Mouse (Mus musculus) monocyte, adult 2 months (primary cell): ENCODE results near the gene Cdiptos.
A peak's percentile ranks its signal among the peaks of the same experiment; 100 is the strongest.

Source experiments
- DNase-seq, 2 experiments: peaks; one replicate each; pipeline ENCODE4 v3.0.0; 2022; ENCODE audit warnings: low spot score in 2 of 2, low read depth in 1 of 2

Gene Cdiptos

GRCm38 (mm10) chr7:126928384-126929037 lies 47.4 kb downstream of the Cdiptos start, which contains the start of gene Kctd13:
Gene Kctd13 (plus strand): TSS chr7:126928879.
- DNase-seq = peak; percentile 76 to 89

- no peak for DNase-seq
Measured at GRCm38 (mm10) chr7:126926299-126926698, 49.6 kb downstream of the Cdiptos start.

- no peak for DNase-seq
Measured at GRCm38 (mm10) chr7:126923999-126924398, 51.9 kb downstream of the Cdiptos start.

DNA sequence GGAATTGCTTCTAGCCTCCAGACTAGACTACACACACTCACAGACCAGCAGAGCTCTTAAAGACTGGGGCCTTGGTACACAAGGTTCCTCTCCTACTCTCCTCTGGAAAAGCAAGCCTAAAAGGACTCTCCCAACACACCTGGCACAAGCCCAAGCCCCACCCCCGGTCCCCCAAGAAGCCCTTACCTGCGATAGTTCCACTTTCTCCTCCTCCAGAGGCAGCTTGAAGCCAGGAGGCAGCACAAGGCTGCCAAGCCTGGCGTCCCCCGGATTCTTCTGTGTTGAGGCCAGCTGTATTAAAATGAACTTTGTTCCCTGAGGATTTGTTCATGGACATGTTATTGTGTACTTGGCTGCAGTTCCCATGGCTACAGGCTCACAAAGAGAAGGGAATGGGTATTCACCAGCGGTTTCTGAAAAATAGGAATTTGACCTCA lies 53.3 kb downstream of the Cdiptos start, which contains the start of gene Tmem219:
TSS of gene Tmem219 (minus strand) at position 294 of the 437 bp plus-strand sequence.
- no peak for DNase-seq
